Mouse (Mus musculus) hematopoietic stem cell, adult 5-6 weeks (primary cell): Measurements from ENCODE around the gene Gm49486. TPM values are rescaled to one million over a fixed set of nuclear protein-coding genes. Genes with fewer than 3 reads are reported as not detected.

Experiments used
- ATAC-seq, 2 experiments: fragments of 125-278 bp in 1 of 2; replicated peaks in 1 of 2; 2 replicates each; pipeline ENCODE4 v1.8.0; 2016 to 2017; ENCODE audit warnings: inconsistent platforms in 2 of 2, mild to moderate bottlenecking in 2 of 2, moderate number of reproducible peaks in 2 of 2, low read depth in 1 of 2, moderate TSS enrichment in 1 of 2; ENCODE audit not compliant: low FRiP score in 2 of 2, poor library complexity in 2 of 2, severe bottlenecking in 2 of 2, insufficient read depth in 1 of 2, low TSS enrichment in 1 of 2
- total RNA-seq: library from RNA; stranded (forward); fragments of 172-1452, 232-1000 nt; gene quantifications from 2 replicates; pipeline ENCODE4 v1.2.3, GENCODE M21; 2017

Gene Gm49486
- not detected in 2 replicates for total RNA-seq

- peak; percentile 78 to 92 for ATAC-seq
These were observed at the start of gene Gm49486, which contains the start of gene Pick1 for GRCm38 (mm10) chr15:79229058-79229821. Gene Gm49486 (plus strand): TSS chr15:79229391. Gene Pick1 (plus strand): TSS chr15:79229173.

GRCm38 (mm10) chr15:79185213-79185612 lies 44.0 kb upstream of the Gm49486 start:
- ATAC-seq = no peak

DNA sequence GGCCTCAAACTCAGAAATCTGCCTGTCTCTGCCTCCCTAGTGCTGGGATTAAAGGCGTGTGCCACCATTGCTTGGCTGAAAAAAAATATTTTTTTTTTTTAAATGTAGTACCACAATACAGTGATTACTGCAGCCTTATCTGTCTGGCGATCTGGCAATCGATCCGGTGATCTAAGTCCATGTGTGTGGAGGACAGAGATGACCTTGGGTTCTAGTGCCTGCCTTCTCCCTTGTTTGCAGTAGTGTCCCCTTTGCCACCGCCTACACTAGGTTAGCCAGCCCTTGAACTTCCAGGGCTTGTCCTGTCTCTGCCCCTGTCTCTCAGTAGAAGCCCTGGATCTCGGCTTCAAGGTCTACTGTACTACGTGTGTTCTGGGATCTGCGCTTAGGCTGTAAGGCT lies 41.4 kb upstream of the Gm49486 start:
- ATAC-seq = no peak

GRCm38 (mm10) chr15:79191426-79191825 lies 37.8 kb upstream of the Gm49486 start:
- no peak for ATAC-seq

DNA sequence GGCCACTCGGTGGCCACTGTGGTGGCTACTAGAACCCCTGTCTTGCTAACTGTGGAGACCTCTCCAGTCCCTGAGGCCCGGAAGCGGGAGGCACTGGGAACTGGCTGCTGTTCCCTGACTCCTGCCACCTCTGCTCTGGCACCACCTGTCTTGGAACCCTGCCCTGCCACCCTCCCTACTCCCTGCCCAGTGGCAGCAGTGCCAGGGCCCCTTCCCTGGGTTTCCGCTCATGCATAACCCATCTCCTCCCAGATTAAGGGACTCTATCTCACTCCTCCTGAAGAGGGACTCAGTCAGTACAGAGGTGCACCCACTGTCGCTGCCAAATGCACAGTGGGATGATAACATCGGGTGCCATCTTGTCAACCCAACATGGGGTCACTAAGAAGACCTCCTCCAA lies 36.7 kb upstream of the Gm49486 start:
- ATAC-seq = no peak

- no peak for ATAC-seq
These were observed 36.0 kb upstream of the Gm49486 start for GRCm38 (mm10) chr15:79192885-79193845.

GRCm38 (mm10) chr15:79194048-79194447 lies 35.1 kb upstream of the Gm49486 start:
- peak; percentile 22; a peak in 3 of 4 replicates for ATAC-seq

GRCm38 (mm10) chr15:79194946-79195345 lies 34.2 kb upstream of the Gm49486 start:
- no peak for ATAC-seq

DNA sequence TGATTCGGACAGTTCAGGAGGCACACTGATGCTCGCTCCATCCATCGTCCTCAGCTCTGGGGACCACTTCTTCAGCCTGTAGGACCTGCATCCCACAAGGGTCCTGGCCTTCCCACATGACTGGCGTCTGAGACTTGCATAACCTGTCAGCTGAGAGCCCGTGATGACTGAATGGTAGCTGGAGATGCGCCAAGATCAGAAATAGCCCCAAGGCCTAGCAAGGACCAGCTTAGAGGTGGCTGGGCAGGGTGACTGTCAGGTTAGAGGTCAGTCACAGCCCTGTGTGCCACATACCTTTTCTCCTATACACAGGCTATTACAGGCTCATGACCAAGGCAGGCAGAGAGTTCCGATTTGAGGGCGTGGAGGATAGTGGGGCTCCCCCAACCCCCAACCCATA lies 33.7 kb upstream of the Gm49486 start:
- ATAC-seq = no peak

DNA sequence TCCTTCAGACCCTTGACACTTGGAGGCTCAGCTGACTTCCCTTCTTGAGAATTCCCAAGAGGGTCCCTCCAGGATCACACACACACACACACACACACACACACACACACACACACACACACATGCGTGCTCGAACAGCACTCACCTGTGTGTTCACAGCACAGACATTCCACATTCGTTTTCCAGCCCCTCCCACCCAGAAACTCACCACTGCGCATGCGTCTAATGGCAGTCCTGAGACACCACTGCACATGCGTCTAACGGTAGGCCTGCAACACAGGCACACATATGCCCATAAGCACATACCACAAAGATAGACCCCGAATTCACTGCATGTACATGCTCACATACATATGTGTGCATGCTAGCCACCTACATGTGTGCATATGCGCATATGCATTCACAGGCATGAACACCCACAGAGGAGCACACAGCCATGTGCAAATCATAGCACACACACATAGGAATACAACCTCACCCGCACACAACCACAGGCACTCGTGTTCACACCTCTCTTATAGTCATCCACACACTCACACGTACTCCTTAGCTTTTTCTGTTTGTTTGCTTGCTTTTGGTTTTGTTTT lies 29.7 kb upstream of the Gm49486 start:
- no peak for ATAC-seq

- no peak for ATAC-seq
These were observed 27.6 kb upstream of the Gm49486 start for GRCm38 (mm10) chr15:79201491-79202150.

- no peak for ATAC-seq
These were observed 26.6 kb upstream of the Gm49486 start for GRCm38 (mm10) chr15:79202575-79202974.

DNA sequence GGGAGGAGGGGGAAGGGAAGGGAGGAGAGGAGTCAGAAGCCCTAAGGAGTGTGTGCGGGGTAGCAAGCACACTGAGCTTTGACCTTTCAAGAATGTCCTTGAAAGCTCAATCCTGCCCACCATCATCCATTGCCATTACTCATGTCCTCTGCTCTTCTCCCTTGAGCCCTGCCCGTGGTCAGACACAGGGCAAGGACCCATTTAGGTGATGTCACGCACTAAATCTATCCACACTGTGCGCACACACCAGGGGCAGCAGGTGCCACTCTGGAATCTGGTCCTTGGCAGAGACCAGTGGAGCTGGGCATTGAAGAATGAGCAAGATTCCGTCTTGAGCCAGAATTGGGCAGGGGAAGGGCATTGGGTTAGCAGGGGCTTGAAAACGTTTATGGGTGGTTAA lies 21.0 kb upstream of the Gm49486 start:
- ATAC-seq = no peak

DNA sequence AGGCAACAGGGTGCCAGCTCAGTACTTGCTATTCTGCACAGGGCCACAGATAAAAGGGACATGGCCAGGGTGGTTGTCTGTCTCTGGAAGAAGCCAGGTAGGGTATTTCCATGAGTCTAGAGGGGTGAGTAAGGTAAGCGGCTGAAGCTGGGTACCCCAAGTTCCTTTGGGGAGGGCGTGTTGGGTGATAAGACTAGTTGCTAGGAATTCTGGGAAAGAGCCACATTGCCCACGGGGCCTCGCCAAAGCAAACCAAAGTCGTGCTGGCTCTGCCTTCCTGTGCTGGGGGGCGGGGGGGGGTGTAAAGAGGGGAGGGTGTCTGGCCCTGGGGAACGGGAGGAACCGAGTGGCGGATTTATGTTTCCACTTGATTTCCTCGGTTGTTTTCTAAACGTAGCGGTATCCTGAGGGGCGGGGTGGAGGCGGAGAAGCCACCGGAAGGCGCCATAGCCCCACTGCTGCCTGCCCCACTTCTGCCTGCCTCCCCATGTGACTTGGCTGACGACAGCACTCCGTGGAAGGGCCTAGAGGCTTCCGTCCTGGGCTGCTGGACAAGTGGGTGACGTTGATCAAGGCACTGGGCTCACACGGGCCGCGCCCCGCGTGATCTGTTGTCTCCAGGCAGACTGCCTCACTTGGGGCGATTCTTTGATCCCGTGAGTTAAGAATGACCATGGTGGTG lies 20.3 kb upstream of the Gm49486 start:
- peak; percentile 90 to 97 for ATAC-seq

DNA sequence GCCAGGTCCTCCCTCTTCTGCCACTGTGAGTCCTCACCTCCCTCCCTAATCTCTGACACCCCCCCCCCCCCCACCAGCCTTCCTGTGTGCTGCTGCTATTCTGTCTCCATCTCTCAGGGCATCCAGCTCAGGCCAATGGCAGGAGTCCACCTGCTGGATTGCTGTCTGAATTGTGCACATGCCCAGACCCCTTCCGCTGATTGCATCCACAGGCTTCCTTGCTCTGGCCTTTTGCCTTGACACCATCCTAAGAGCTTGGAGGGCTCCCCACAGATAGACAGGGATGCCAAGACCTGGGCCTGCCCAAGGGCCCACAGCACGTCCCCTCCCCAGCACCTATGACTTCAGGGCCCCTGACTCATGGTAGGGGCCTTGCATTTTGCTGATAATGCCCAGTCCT lies 18.8 kb upstream of the Gm49486 start:
- no peak for ATAC-seq

- no peak for ATAC-seq
These were observed 16.3 kb upstream of the Gm49486 start for GRCm38 (mm10) chr15:79212750-79213446.
